Mouse (Mus musculus): ENCODE data around the gene Nxf2. TPM values are rescaled to one million over a fixed set of nuclear protein-coding genes. Genes with fewer than 3 reads are reported as not detected.

Gene Nxf2
- polyA plus RNA-seq, 2 experiments, result 0.52 to 0.70 TPM

DNA sequence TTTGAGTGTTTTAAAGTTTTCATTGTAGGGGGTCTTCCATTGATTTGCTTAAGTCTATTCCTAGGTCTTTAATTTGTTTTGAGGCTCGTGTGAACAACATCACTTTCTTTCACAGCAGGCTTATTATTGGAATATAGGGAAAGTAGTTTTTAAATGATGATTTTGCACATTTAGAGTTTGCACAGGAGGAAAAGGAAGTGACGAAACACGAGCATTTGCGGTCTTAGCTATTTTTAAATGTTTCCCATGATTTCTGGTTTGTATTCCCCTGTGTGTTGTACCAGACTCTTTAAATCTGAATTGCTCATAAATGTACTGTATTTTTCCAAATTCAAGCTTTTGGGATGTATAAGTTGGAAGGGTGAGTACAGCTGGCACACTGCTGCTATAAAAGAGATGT lies 54.2 kb downstream of the Nxf2 start:
- H3K9me3 ChIP-seq (ENCODE audit: control insufficient read depth, low read length), result no peaks in the 10 kb centered on the region
- WGBS, result 67% methylated on average over 4 of the region's 4 CpGs
- no peaks in the 10 kb centered on the region for H3K4me1 ChIP-seq (ENCODE audit: control insufficient read depth, insufficient read depth, low read length)
- no peak overlapping the region for H3K4me2 ChIP-seq (replicated peaks; ENCODE audit: low read depth, low read length, severe bottlenecking)
- H3K36me3 ChIP-seq (ENCODE audit: control insufficient read depth, insufficient read depth, low read length), result no peaks in the 10 kb centered on the region
- H3K27ac ChIP-seq (replicated peaks; ENCODE audit: low read depth, low read length), result no peak overlapping the region
- no peak for TF ChIP-seq POLR2A (IDR thresholded peaks at IDR 0.05; ENCODE audit: borderline replicate concordance, extremely low read depth, insufficient read depth, insufficient read length)
- ATAC-seq (ENCODE audit: low FRiP score, low read depth) (no peak), DNase-seq (ENCODE audit: low spot score) (no peak)
- no peak overlapping the region for H3K9ac ChIP-seq (ENCODE audit: low read depth, low read length, severe bottlenecking)
- H3K27me3 ChIP-seq (ENCODE audit: control insufficient read depth, insufficient read depth, low read length), result no peaks in the 10 kb centered on the region
- no peak overlapping the region for H3K4me3 ChIP-seq (replicated peaks; ENCODE audit: low read length)

Other genes starting within 250 kb of the Nxf2 start
- gene Armcx1, start 246.8 kb downstream of the Nxf2 start, polyA plus RNA-seq (2012; rRNA removed), result 44.7 and 74.6 TPM in 2 replicates
- 50.3 and 55.5 TPM in 2 replicates for gene Armcx1, start 246.8 kb downstream of the Nxf2 start, polyA plus RNA-seq (2014; fragmentation: Nextera tagmentation; extraction: Ambion mirVana)
- gene Armcx6, start 213.3 kb downstream of the Nxf2 start, polyA plus RNA-seq (2012; rRNA removed), result 35.4 and 49.3 TPM in 2 replicates
- 34.5 and 37.8 TPM in 2 replicates for gene Armcx6, start 213.3 kb downstream of the Nxf2 start, polyA plus RNA-seq (2014; fragmentation: Nextera tagmentation; extraction: Ambion mirVana)
- gene Armcx3, start 208.2 kb downstream of the Nxf2 start, polyA plus RNA-seq (2012; rRNA removed), result 56.8 and 70.2 TPM in 2 replicates
- 89.1 and 93.9 TPM in 2 replicates for gene Armcx3, start 208.2 kb downstream of the Nxf2 start, polyA plus RNA-seq (2014; fragmentation: Nextera tagmentation; extraction: Ambion mirVana)
- gene Armcx2, start 155.5 kb downstream of the Nxf2 start, polyA plus RNA-seq (2012; rRNA removed), result 92.5 and 93.3 TPM in 2 replicates
- 83.8 and 86.0 TPM in 2 replicates for gene Armcx2, start 155.5 kb downstream of the Nxf2 start, polyA plus RNA-seq (2014; fragmentation: Nextera tagmentation; extraction: Ambion mirVana)
- 3.0 and 4.0 TPM in 2 replicates for gene Zmat1, start 44.5 kb upstream of the Nxf2 start, polyA plus RNA-seq (2012; rRNA removed)
- gene Zmat1, start 44.5 kb upstream of the Nxf2 start, polyA plus RNA-seq (2014; fragmentation: Nextera tagmentation; extraction: Ambion mirVana), result 5.9 and 6.5 TPM in 2 replicates
- gene Gm15023, start 212.9 kb upstream of the Nxf2 start, polyA plus RNA-seq (2012; rRNA removed), result 0.03 TPM in 1 of 2 replicates, not detected in the other
- not detected in 2 replicates for gene Gm15023, start 212.9 kb upstream of the Nxf2 start, polyA plus RNA-seq (2014; fragmentation: Nextera tagmentation; extraction: Ambion mirVana)
- 6.0 and 15.0 TPM in 2 replicates for gene Tceal6, start 245.9 kb upstream of the Nxf2 start, polyA plus RNA-seq (2012; rRNA removed)
- 3.5 and 4.6 TPM in 2 replicates for gene Tceal6, start 245.9 kb upstream of the Nxf2 start, polyA plus RNA-seq (2014; fragmentation: Nextera tagmentation; extraction: Ambion mirVana)